Mouse (Mus musculus) kidney, embryonic 16.5 days (tissue): Measurements from ENCODE around the gene Sct. TPM values are rescaled to one million over a fixed set of nuclear protein-coding genes. Genes with fewer than 3 reads are reported as not detected.

Experiments
- ATAC-seq: fragments of 200-750 bp; cut with Nextera tagmentation; 2 replicates; pipeline ENCODE4 v1.8.0; 2017; ENCODE audit warnings: moderate TSS enrichment; ENCODE audit not compliant: low FRiP score, low TSS enrichment
- H3K27ac ChIP-seq: fragments of 300-500 bp; sonication (generic); 2 replicates; pipeline ENCODE4 v1.5.1; 2014; ENCODE audit warnings: low read length
- H3K27me3 ChIP-seq: fragments of 300-500 bp; sonication (generic); 2 replicates; pipeline ENCODE4 v1.6.1; 2014; ENCODE audit warnings: low read length, control low read depth, mixed read lengths; ENCODE audit not compliant: insufficient read depth
- H3K36me3 ChIP-seq: fragments of 300-500 bp; sonication (generic); 2 replicates; pipeline ENCODE4 v1.6.1; 2014; ENCODE audit warnings: low read length, control low read depth, mixed read lengths; ENCODE audit not compliant: insufficient read depth
- H3K4me1 ChIP-seq: fragments of 300-500 bp; sonication (generic); 2 replicates; pipeline ENCODE4 v1.6.1; 2014; ENCODE audit warnings: low read length, control low read depth, mixed read lengths; ENCODE audit not compliant: insufficient read depth
- H3K4me2 ChIP-seq: fragments of 300-500 bp; sonication (generic); replicated peaks from 2 replicates; pipeline ENCODE4 v1.6.1; 2014; ENCODE audit warnings: low read depth, low read length
- H3K4me3 ChIP-seq: fragments of 300-500 bp; sonication (generic); 2 replicates; pipeline ENCODE4 v1.5.1; 2014; ENCODE audit warnings: mild to moderate bottlenecking, low read length
- H3K9ac ChIP-seq: fragments of 300-500 bp; sonication (generic); replicated peaks from 2 replicates; pipeline ENCODE4 v1.6.1; 2014; ENCODE audit warnings: low read length
- H3K9me3 ChIP-seq: fragments of 300-500 bp; sonication (generic); 2 replicates; pipeline ENCODE4 v1.6.1; 2016; ENCODE audit warnings: low read length, control low read depth
- WGBS: fragments of 180-500 bp; shearing (Covaris S2); extraction: QIAGEN DNeasy Blood & Tissue Kit; methylation state at CpG from one replicate; pipeline ENCODE4 v1.1.7; 2014; 5-methylcytosine and 5-hydroxymethylcytosine counted together
- polyA plus RNA-seq: library from polyadenylated mRNA; unstranded; fragments of >200 nt; fragmentation: Nextera tagmentation; extraction: Ambion mirVana; gene quantifications from 2 replicates; pipeline ENCODE4 v1.2.1, GENCODE M21; 2015

Gene Sct
- polyA plus RNA-seq, 1 experiment from 2014 or later, result 47.1 TPM

GRCm38 (mm10) chr7:141269273-141269545 lies 9.7 kb downstream of the Sct start:
- no peak overlapping the region for H3K4me2 ChIP-seq
- 0 out of 2 replicates have a peak, but pooled peaks cover 1% of the 10 kb centered on the region for H3K36me3 ChIP-seq
- no peak for ATAC-seq
- no peak overlapping the region for H3K27ac ChIP-seq
- peaks cover 14% of the 10 kb centered on the region for H3K4me1 ChIP-seq
- H3K9ac ChIP-seq, result no peak overlapping the region
- no peaks in the 10 kb centered on the region for H3K9me3 ChIP-seq
- 81% methylated on average over 14 of the region's 14 CpGs for WGBS
- H3K4me3 ChIP-seq, result no peak overlapping the region
- no peaks in the 10 kb centered on the region for H3K27me3 ChIP-seq

- Histone ChIP-seq H3K27ac (no peak overlapping the region), H3K4me1 (peaks cover 14% of the 10 kb centered on the region), H3K9me3 (no peaks in the 10 kb centered on the region), H3K4me2 (no peak overlapping the region), H3K27me3 (no peaks in the 10 kb centered on the region), H3K9ac (no peak overlapping the region), H3K36me3 (peaks cover 7% of the 10 kb centered on the region), H3K4me3 (no peak overlapping the region)
- no peak for ATAC-seq
- 76% methylated on average over 24 of the region's 24 CpGs for WGBS
These were observed 10.3 kb downstream of the Sct start for GRCm38 (mm10) chr7:141268466-141269272.

GRCm38 (mm10) chr7:141265739-141266561 lies 13.0 kb downstream of the Sct start, which contains the start of gene Irf7:
Irf7 (minus strand) TSS chr7:141266481.
- ATAC-seq, result peak; percentile 67
- no peaks in the 10 kb centered on the region for H3K9me3 ChIP-seq
- no peaks in the 10 kb centered on the region for H3K27me3 ChIP-seq
- no peak within 1 kb of the TSS for H3K27ac ChIP-seq
- H3K4me2 ChIP-seq, result peak within 1 kb of the TSS; percentile 78
- WGBS, result 4% methylated on average over 25 of the region's 25 CpGs
- peaks cover 34% of the 10 kb centered on the region for H3K36me3 ChIP-seq
- peaks cover 14% of the 10 kb centered on the region for H3K4me1 ChIP-seq
- H3K4me3 ChIP-seq, result peak within 1 kb of the TSS; percentile 57
- peak within 1 kb of the TSS; percentile 63 for H3K9ac ChIP-seq

- no peaks in the 10 kb centered on the region for H3K27me3 ChIP-seq
- H3K4me3 ChIP-seq, result peak overlapping the region; percentile 57; the same call in 1 of the 2 replicates
- H3K36me3 ChIP-seq, result peaks cover 40% of the 10 kb centered on the region
- WGBS, result 41% methylated on average over 11 of the region's 11 CpGs
- no peak overlapping the region for H3K27ac ChIP-seq
- peak; percentile 21 for ATAC-seq
- no peak overlapping the region for H3K9ac ChIP-seq
- H3K4me1 ChIP-seq, result peaks cover 14% of the 10 kb centered on the region
- H3K9me3 ChIP-seq, result no peaks in the 10 kb centered on the region
- peak overlapping the region; percentile 78 for H3K4me2 ChIP-seq
These were observed 13.6 kb downstream of the Sct start for GRCm38 (mm10) chr7:141265411-141265738.

GRCm38 (mm10) chr7:141264761-141265410 lies 14.0 kb downstream of the Sct start:
- Histone ChIP-seq H3K9me3 (no peaks in the 10 kb centered on the region), H3K4me3 (no peak overlapping the region), H3K36me3 (peaks cover 44% of the 10 kb centered on the region), H3K27ac (no peak overlapping the region), H3K27me3 (no peaks in the 10 kb centered on the region), H3K4me2 (peak overlapping the region; percentile 78), H3K9ac (no peak overlapping the region), H3K4me1 (peaks cover 14% of the 10 kb centered on the region)
- peak; percentile 66 for ATAC-seq
- 25% methylated on average over 12 of the region's 12 CpGs for WGBS

GRCm38 (mm10) chr7:141264041-141264700 lies 14.8 kb downstream of the Sct start:
- H3K4me1 ChIP-seq, result peaks cover 14% of the 10 kb centered on the region
- WGBS, result 74% methylated on average over 11 of the region's 11 CpGs
- no peak overlapping the region for H3K27ac ChIP-seq
- H3K27me3 ChIP-seq, result no peaks in the 10 kb centered on the region
- H3K9me3 ChIP-seq, result no peaks in the 10 kb centered on the region
- H3K36me3 ChIP-seq, result peaks cover 52% of the 10 kb centered on the region
- no peak for ATAC-seq
- no peak overlapping the region for H3K9ac ChIP-seq
- H3K4me2 ChIP-seq, result no peak overlapping the region
- H3K4me3 ChIP-seq, result no peak overlapping the region

- Histone ChIP-seq H3K27me3 (no peaks in the 10 kb centered on the region), H3K27ac (no peak overlapping the region), H3K36me3 (peaks cover 57% of the 10 kb centered on the region), H3K4me1 (peaks cover 14% of the 10 kb centered on the region), H3K4me2 (no peak overlapping the region), H3K9ac (no peak overlapping the region), H3K9me3 (no peaks in the 10 kb centered on the region), H3K4me3 (no peak overlapping the region)
- WGBS, result 89% methylated on average over 13 of the region's 13 CpGs
- no peak for ATAC-seq
These were observed 15.3 kb downstream of the Sct start for GRCm38 (mm10) chr7:141263640-141264039.

- Histone ChIP-seq H3K9me3 (no peaks in the 10 kb centered on the region), H3K4me2 (no peak overlapping the region), H3K4me1 (peaks cover 12% of the 10 kb centered on the region), H3K4me3 (no peak overlapping the region), H3K36me3 (peaks cover 78% of the 10 kb centered on the region), H3K27ac (no peak overlapping the region), H3K9ac (no peak overlapping the region), H3K27me3 (no peaks in the 10 kb centered on the region)
- no peak for ATAC-seq
- WGBS, result 96% methylated on average over 3 of the region's 3 CpGs
These were observed 17.5 kb downstream of the Sct start for GRCm38 (mm10) chr7:141261480-141261879.

GRCm38 (mm10) chr7:141256159-141256558 lies 22.8 kb downstream of the Sct start:
- WGBS, result 91% methylated on average over 10 of the region's 10 CpGs
- Histone ChIP-seq H3K4me1 (no peaks in the 10 kb centered on the region), H3K36me3 (peaks cover 80% of the 10 kb centered on the region), H3K9me3 (no peaks in the 10 kb centered on the region), H3K4me3 (no peak overlapping the region), H3K4me2 (no peak overlapping the region), H3K27me3 (no peaks in the 10 kb centered on the region), H3K27ac (no peak overlapping the region), H3K9ac (no peak overlapping the region)
- ATAC-seq, result no peak
